Mouse (Mus musculus) spleen, adult 12 weeks (tissue): Measurements from ENCODE around the gene Leo1.
"Not testable (repeated sequence)": the region's sequence is repeated elsewhere in the genome, so short reads cannot be mapped to it uniquely, and the experiment has no call there.

ENCODE experiments used
- DNase-seq: peaks from one replicate; pipeline ENCODE4 v3.0.0; 2022; ENCODE audit warnings: low spot score

Leo1 gene

DNA sequence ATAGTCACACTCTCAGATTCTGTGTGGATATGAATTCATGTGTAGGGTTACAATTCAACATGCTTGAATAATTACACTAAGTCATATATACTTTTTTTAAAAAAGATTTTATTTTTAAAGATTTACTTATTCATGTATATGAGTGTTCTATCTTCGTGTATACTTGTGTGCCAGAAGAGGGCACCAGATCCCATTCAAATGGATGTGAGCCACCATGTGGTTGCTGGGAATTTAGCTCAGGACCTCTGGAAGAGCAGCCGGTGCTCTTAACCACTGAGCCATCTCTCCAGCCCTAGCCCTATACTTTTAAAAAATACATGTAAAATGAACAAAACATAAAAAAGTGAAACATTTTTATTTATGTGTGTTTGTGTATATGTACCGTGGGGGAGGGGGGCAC lies 26.3 kb downstream of the Leo1 start:
- no peak for DNase-seq

- DNase-seq = no peak
These were observed 27.0 kb downstream of the Leo1 start for GRCm38 (mm10) chr9:75468297-75468696.

GRCm38 (mm10) chr9:75477212-75477611 lies 35.9 kb downstream of the Leo1 start:
- DNase-seq = no peak

DNA sequence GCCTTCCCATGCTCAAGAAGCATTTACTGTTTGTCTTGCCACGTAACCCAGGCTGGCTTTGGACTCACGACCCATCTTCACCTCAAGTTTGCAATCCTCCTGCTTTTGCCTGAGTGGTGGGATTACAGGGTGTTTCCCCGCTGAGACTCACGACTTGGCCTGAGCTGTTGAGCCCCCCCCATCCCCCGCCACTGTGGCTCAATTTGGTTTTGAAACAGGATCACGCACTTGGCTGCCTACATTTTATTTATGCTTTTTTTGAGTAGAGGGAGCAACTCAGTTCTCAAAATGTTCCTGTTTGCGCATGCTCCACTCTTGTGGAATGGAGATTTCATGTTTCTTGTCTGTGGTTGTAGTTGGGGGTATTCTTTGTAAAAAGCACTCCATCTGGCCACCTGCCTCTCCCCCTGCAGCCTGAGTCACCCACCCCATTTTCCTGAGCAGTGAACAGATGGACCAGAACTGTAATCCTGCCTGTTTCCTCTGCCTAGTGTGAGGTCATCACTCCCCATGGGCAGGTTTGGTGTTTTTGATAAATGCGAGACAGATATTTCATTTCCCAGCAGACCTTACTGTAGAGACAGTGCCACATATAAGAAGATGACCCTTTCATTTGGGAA lies 37.9 kb downstream of the Leo1 start:
- DNase-seq = no peak

DNA sequence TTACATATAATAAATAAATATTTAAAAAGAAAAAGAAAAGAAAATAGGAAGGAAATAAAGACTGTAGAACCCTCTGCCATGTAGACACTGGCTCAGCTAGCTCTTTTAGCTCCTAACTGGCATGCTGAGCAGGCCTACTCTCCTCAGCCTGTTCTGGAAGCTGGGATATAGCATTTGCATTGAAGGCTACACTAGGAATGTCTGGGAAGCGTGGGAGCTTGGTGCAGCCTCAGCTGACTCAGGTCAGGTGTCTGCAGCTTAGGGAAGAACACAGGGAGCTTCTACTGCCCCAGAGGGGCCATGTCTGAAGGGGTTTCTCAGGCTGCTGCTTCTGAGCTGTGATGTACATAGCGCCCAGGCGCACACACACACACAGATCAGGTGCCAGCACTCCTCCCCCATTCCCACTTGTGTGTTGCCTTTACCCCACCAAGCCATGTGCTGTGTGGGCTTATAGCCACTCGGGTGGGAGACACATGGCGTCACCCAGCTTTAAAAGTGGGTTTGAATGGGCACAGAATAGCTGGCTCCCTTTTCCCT lies 39.3 kb downstream of the Leo1 start:
- no peak for DNase-seq

- no peak for DNase-seq
These were observed 43.9 kb downstream of the Leo1 start for GRCm38 (mm10) chr9:75485231-75485630.

- not testable (repeated sequence) for DNase-seq
These were observed 46.9 kb downstream of the Leo1 start for GRCm38 (mm10) chr9:75488255-75488654.

DNA sequence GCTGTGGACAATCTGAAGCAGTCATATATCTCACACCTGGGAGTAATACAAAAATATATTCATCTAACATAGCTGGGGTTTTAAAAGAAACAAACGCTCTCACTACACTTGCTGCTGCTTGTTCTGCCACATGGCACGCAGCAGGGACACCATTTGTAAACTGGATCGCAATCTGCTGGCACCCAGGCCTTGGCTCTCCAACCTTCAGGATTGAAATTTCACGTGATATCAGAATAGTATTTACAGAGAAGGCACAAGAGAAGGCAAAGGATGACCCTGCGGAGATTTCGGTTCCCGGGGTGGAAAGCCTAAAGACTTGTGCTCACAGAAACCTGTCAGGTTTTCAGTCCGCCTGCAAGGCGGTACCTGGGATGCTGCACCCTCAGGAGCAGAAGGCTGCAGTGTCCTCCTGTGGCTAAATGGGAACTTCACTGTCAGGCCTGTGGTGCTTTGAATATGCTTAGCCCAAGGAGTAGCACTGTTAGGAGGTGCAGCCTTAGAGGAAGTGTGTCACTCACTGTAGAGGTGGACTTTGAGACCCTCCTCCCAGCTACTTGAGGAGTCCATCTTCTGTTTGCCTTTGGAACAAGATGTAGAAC lies 53.2 kb downstream of the Leo1 start:
- DNase-seq = no peak

DNA sequence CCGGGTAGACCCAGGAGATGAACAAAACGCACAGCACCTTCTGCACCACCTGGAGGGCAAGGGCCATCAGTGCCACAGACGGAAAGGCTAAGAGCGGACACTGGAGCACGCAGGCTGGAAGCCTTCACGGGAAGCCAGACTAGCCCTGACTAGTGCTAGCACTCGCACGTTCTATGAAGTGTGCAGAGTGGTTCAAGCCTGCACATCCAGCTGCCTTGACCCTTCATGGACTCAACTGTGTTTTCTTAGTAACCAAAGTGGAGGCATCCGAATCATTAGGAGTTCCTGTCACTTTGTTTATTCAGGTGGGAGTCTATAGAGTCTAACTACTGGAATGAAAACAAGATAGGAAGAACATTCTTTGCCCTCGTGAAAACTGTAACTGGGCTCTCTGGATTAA lies 54.6 kb downstream of the Leo1 start:
- no peak for DNase-seq

GRCm38 (mm10) chr9:75498571-75498970 lies 57.2 kb downstream of the Leo1 start:
- DNase-seq = no peak

DNA sequence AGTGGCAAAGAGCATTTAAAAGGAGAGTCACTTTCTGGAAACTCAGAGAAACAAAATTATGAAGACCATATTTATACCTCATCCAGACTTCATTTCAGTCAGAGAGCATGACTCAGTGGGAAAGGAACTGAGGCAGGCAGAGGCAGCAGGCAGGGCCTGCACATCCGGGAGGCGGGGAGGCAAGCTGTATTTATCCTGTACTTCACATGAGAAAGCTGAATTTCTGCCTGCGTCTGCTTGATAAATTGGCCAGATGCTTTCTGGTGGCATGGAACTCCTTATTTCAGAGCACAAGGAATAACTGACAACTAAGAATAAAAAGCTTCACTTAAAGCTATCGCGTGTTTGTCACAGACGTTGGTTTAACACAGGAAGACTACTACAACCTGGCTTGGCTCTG lies 63.0 kb downstream of the Leo1 start:
- no peak for DNase-seq

DNA sequence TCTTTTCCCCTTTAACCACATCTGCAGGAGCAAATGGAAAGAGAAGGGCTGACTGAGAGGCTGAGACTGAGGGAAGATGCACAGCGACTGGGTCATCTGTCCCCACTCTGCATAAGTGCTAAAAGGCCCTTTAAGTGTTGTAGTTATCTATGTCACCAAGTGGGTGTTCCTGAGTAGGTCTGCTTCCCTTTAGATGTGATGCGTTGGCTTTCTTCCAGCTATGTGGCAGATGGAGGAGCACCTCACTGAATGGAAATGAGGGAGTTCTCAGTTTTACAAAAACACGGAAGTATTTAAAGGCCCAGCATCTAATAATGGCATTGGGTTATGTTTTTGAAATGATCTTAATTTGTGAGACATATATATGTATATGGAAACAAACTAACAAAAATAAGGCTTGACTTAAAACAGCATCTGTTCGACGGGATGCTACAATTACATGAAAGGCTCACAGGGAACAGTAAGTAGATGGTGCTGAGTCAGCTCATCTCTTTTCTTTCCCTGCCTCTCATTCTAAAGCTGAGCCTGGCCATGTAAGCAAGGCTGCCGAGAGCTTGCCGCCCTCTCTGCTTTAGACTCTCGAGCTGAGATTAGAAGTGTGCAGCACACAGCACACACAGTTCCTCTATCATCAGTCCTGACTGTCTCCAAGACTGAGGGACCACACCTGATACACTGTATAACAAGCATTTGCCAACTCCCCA lies 70.1 kb downstream of the Leo1 start:
- no peak for DNase-seq

GRCm38 (mm10) chr9:75515464-75516113 lies 74.3 kb downstream of the Leo1 start:
- DNase-seq = no peak
